Mouse (Mus musculus) cerebellum, adult 18-20 months (tissue): Measurements from ENCODE around the gene Tmem52b.
A peak's percentile ranks its signal among the peaks of the same experiment; 100 is the strongest.

Experiments used
- DNase-seq, 2 experiments: peaks; one replicate each; pipeline ENCODE4 v3.0.0; 2021

Gene Tmem52b

DNA sequence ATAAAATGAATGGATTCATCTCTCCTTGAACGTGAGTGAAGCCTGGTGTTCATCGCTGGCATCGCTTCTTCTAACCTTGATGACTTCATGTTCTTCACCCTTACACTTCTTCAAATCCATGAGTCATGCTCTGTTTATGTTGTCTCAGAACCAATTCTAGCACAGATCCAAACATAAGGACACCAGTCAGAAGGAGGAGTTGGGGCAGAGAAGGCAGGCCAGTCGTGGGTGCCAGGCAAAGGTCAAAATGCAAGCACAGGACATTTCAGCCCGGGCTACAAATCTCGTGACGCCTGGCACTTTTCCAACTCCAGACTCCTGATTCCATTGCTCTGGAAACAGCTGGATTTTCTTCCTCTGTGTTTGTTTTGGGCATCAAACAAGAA lies 20.2 kb downstream of the Tmem52b start:
- DNase-seq, result peak; percentile 44 to 64

- DNase-seq, result peak; percentile 87 to 88
These were observed 20.8 kb downstream of the Tmem52b start, which contains the start of gene Gabarapl1 for GRCm38 (mm10) chr6:129532942-129533860. TSS of gene Gabarapl1 (plus strand) at chr6:129533160.

DNA sequence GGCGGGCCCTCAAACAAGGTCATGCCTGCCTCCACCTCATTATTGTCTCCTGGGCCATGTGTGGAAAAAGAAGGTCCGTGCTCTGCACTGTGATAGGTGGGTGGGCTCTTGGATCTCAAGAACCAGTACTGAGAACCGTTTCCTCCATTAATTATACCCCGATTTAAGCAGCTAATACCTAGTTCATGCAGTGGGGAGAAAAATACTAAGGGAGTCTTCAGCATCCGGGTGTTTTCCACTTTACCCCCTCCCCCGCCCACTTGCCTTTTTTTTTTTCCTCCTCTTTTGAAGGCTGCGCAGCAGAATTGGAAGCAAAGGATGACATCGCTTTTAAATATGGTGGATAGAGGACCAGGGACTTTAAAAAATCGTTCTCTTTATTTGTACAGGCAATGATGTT lies 21.7 kb downstream of the Tmem52b start:
- peak; percentile 21 to 52 for DNase-seq

GRCm38 (mm10) chr6:129534627-129535190 lies 22.4 kb downstream of the Tmem52b start:
- peak in 1 of 2 experiments; percentile 24 for DNase-seq

GRCm38 (mm10) chr6:129535723-129536122 lies 23.4 kb downstream of the Tmem52b start:
- no peak for DNase-seq

DNA sequence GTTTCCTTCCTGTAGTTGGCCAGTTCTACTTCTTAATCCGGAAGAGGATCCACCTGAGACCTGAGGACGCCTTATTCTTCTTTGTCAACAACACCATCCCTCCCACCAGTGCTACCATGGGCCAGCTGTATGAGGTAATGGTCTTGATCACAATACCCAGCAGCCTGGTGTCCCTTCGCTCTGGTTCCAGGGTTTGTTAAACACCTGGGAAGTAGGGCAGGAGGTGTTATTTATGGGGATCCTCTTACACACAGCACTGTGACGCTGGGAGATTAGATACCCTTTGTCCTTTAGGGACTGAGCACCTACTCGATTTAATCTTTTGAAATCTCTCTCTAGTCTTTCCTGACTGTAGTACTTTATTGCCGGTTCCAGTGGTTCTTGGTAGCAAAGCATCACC lies 26.2 kb downstream of the Tmem52b start:
- DNase-seq, result no peak

GRCm38 (mm10) chr6:129541931-129542330 lies 29.6 kb downstream of the Tmem52b start:
- DNase-seq, result no peak

DNA sequence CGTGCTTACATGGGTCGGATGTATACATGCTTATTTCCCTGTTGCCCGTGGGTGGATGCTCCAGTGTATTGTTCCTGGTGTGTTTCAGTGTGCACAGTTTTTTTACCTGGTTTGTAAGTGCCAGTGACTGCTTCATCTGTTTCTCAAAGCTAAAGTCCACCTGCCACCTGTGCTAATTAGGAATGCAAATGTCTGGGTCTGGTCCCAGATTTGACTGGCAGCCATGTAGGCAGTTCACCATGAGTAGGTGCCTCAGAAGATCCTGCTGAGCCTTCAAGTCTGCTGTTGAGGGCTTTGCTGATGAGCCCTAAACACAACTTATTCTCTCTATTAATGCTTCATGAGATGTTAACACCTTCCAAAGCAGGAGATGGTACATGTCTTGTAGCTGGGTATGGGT lies 30.2 kb downstream of the Tmem52b start:
- peak in 1 of 2 experiments; percentile 21 for DNase-seq

DNA sequence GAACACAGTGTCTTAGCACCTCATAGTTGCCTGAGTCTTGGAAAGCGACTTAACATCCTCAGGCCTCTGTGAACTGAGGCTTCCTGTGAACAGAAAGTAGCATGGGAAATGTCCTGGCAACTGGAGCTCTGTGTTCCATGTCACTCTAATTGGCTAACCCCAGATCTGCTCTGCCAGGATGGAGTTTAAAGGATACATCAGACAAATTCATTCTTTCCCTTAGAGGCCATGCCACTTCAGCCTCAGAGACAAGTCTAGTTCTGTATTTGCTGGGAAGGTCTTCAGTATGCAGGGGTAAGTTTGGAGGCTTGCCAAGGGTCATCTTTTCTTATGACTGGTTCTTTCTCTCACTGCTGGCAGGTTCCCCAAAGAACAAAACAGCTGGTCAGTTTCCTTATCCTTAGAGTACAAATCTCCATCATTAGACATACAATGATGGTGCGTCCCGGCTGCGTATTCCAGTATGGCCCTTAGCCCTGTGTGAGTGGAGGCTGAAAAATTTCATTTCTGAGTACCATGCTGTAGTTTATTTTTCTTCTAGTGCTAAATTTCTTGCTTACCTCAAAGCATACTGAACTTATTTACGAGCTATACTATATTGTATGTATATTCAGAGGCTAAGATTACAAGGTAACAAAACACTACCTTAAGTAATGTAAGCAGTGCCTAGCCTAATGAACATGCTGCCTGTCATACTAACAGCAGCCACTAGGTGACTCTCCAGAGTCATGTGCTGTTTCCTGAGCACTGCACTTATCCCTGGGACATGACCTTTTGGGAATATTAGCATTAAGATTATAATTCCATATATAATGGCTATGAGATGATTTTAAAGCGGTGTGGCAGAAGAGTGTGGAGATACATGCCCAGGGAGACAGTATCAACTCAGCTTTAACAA lies 31.6 kb downstream of the Tmem52b start:
- peak; percentile 74 to 77 for DNase-seq

DNA sequence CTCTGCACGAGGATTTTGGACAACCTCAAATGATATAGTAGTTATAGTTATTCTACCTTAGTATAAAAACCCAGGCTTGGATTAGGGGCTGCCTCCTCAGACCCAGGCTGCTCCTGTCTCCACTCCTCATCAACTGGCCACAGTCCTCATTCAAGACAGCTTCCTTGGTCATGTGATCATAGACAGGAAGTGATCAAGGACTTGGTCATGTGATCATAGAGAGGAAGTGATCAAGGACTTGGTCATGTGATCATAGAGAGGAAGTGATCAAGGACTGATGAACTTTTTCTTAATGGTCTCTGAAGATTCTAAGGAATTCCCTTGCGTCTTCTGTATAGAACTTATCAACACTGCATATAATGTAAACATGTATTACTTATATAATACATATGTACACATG lies 34.9 kb downstream of the Tmem52b start:
- no peak for DNase-seq

- DNase-seq, result no peak
These were observed 35.7 kb downstream of the Tmem52b start for GRCm38 (mm10) chr6:129548009-129548408.

- no peak for DNase-seq
These were observed 45.1 kb downstream of the Tmem52b start for GRCm38 (mm10) chr6:129557298-129558023.

GRCm38 (mm10) chr6:129558946-129559640 lies 46.7 kb downstream of the Tmem52b start:
- DNase-seq, result peak; percentile 68 to 73

DNA sequence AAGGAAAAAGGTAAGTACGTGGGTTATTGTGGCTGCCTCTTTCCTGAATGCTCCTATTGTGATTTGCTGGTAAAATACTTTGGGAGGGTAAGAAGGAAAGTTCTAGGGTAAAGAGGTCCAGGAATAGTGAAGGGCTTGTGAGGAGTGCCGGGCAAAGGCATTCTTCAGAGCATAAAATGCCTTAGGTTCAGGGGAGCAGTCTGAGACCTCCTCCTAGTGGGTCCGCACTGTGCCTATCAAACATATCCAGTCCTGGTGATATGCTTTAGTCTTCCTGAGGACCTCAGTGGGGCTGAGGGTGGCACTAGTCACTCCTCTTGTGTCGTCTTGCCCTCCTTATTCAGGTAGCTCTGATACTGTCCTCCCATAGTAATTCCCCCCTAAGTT lies 47.3 kb downstream of the Tmem52b start:
- DNase-seq, result no peak

- no peak for DNase-seq
These were observed 52.9 kb downstream of the Tmem52b start for GRCm38 (mm10) chr6:129565257-129565656.
